Mouse (Mus musculus) c-Kit-positive CD71-positive TER-119-positive erythroid progenitor cells, embryonic 14.5 days (primary cell): ENCODE data around the gene Ubald1.

Source experiments
- DNase-seq: peaks from one replicate; pipeline ENCODE4 v3.0.0-alpha.2; 2013; ENCODE audit warnings: low spot score

Ubald1 gene

GRCm38 (mm10) chr16:4899711-4900110 lies 19.6 kb upstream of the Ubald1 start:
- DNase-seq, result no peak

GRCm38 (mm10) chr16:4898881-4899280 lies 18.8 kb upstream of the Ubald1 start:
- DNase-seq, result no peak

GRCm38 (mm10) chr16:4897146-4897730 lies 17.1 kb upstream of the Ubald1 start:
- no peak for DNase-seq

GRCm38 (mm10) chr16:4896249-4897027 lies 16.3 kb upstream of the Ubald1 start:
- DNase-seq, result no peak

- no peak for DNase-seq
Measured at GRCm38 (mm10) chr16:4894201-4894908, 14.2 kb upstream of the Ubald1 start.

GRCm38 (mm10) chr16:4892171-4892570 lies 12.1 kb upstream of the Ubald1 start:
- DNase-seq, result no peak

- no peak for DNase-seq
Measured at GRCm38 (mm10) chr16:4890201-4890709, 10.1 kb upstream of the Ubald1 start.

GRCm38 (mm10) chr16:4886690-4887020 lies 6.5 kb upstream of the Ubald1 start:
- no peak for DNase-seq

GRCm38 (mm10) chr16:4885760-4886689 lies 5.9 kb upstream of the Ubald1 start, which contains the start of gene Mgrn1:
Gene Mgrn1 (plus strand): TSS chr16:4886249.
- DNase-seq, result peak; percentile 87

GRCm38 (mm10) chr16:4884930-4885329 lies 4.8 kb upstream of the Ubald1 start:
- no peak for DNase-seq

- DNase-seq, result no peak
Measured at GRCm38 (mm10) chr16:4881400-4882351, 1.6 kb upstream of the Ubald1 start.

- peak; percentile 83 for DNase-seq
Measured at GRCm38 (mm10) chr16:4879708-4880124, 399 bp downstream of the Ubald1 start.

- no peak for DNase-seq
Measured at GRCm38 (mm10) chr16:4879101-4879707, 911 bp downstream of the Ubald1 start.

- DNase-seq, result no peak
Measured at GRCm38 (mm10) chr16:4878192-4878885, 1.8 kb downstream of the Ubald1 start.

GRCm38 (mm10) chr16:4877701-4878100 lies 2.4 kb downstream of the Ubald1 start:
- no peak for DNase-seq

GRCm38 (mm10) chr16:4877195-4877594 lies 2.9 kb downstream of the Ubald1 start:
- DNase-seq, result no peak

- DNase-seq, result no peak
Measured at GRCm38 (mm10) chr16:4876033-4876680, 4.0 kb downstream of the Ubald1 start.

GRCm38 (mm10) chr16:4875198-4876032 lies 4.7 kb downstream of the Ubald1 start:
- DNase-seq, result no peak
